Mouse (Mus musculus) embryonic facial prominence, embryonic 13.5 days (tissue): Measurements from ENCODE around the gene Ube4b. TPM values are rescaled to one million over a fixed set of nuclear protein-coding genes. Genes with fewer than 3 reads are reported as not detected.

Experiments
- ATAC-seq: fragments of 200-750 bp; cut with Nextera tagmentation; 2 replicates; pipeline ENCODE4 v1.8.0; 2017; ENCODE audit warnings: low read depth; ENCODE audit not compliant: insufficient number of reproducible peaks, insufficient read depth, low FRiP score, low TSS enrichment
- H3K27ac ChIP-seq: fragments of 300-500 bp; sonication (generic); 2 replicates; pipeline ENCODE4 v1.5.1; 2015; ENCODE audit warnings: moderate library complexity, mild to moderate bottlenecking, inconsistent platforms
- H3K27me3 ChIP-seq: fragments of 300-500 bp; sonication (generic); 2 replicates; pipeline ENCODE4 v1.6.1; 2015; ENCODE audit warnings: mild to moderate bottlenecking, inconsistent platforms
- H3K36me3 ChIP-seq: fragments of 300-500 bp; sonication (generic); 2 replicates; pipeline ENCODE4 v1.6.1; 2015; ENCODE audit warnings: mild to moderate bottlenecking, inconsistent platforms
- H3K4me1 ChIP-seq: fragments of 300-500 bp; sonication (generic); 2 replicates; pipeline ENCODE4 v1.6.1; 2015; ENCODE audit warnings: inconsistent platforms
- H3K4me2 ChIP-seq: fragments of 300-500 bp; sonication (generic); 2 replicates; pipeline ENCODE4 v1.6.1; 2015; ENCODE audit warnings: moderate library complexity, mild to moderate bottlenecking, inconsistent platforms
- H3K4me3 ChIP-seq: fragments of 300-500 bp; sonication (generic); 2 replicates; pipeline ENCODE4 v1.5.1; 2015; ENCODE audit warnings: mild to moderate bottlenecking, inconsistent platforms
- H3K9ac ChIP-seq: fragments of 300-500 bp; sonication (generic); 2 replicates; pipeline ENCODE4 v1.6.1; 2015; ENCODE audit warnings: mild to moderate bottlenecking, inconsistent platforms
- H3K9me3 ChIP-seq: fragments of 300-500 bp; sonication (generic); 2 replicates; pipeline ENCODE4 v1.6.1; 2016; ENCODE audit warnings: inconsistent platforms
- WGBS: fragments of 180-500 bp; shearing (Covaris S2); methylation state at CpG from one replicate; pipeline ENCODE4 v1.1.7; 2015; ENCODE audit warnings: mixed read lengths; 5-methylcytosine and 5-hydroxymethylcytosine counted together
- polyA plus RNA-seq: library from polyadenylated mRNA; unstranded; fragments of >200 nt; fragmentation: Nextera tagmentation; extraction: Ambion mirVana; gene quantifications from 2 replicates; pipeline ENCODE4 v1.2.1, GENCODE M21; 2015

Gene Ube4b
- polyA plus RNA-seq, 1 experiment from 2014 or later: 49.4 TPM

DNA sequence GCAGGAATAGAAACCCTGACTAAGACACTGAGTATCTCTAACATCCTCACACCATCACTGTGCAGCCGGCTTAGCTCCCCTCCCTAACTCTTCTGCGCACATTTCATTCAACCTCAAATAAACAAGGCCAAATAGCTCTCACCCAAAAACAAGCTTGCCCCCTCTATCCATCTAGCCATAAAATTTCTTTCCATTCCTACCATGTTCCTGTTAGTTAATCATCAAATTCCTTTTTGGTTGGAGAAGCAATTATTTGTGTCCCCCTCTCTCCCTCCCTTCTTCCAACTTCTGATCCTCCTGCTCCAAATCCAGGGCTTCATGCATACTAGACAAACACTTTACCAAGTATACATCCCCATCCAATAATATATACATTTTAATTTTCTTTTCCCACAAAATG lies 130.0 kb downstream of the Ube4b start:
- Histone ChIP-seq H3K27me3 (no peaks in the 10 kb centered on the region), H3K27ac (no peak overlapping the region), H3K4me3 (no peak overlapping the region), H3K9me3 (no peaks in the 10 kb centered on the region), H3K36me3 (no peaks in the 10 kb centered on the region; the same call in 1 of the 2 replicates), H3K9ac (no peak overlapping the region), H3K4me1 (peaks cover 15% of the 10 kb centered on the region), H3K4me2 (no peak overlapping the region)
- no peak for ATAC-seq
- 91% methylated on average over 2 of the region's 2 CpGs for WGBS

DNA sequence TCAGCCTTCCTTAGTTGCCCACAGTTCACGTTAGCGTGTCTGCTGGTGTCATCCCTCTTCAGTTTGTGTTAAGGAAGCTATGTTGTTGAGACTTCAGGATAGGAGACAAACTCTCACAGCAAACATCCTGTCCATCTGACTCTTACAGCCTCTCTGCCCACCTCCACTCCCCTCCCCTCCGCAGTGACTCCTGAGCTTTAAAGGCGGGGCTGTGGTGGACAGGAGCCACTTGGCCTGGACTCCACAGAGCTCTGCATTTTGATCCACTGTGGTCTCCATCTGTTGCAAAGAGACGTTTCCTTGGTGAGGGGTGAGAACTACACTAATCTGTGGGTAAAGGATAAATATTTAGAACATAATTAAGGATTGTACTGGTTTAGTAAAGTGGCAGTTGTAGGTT lies 133.6 kb downstream of the Ube4b start:
- WGBS: 78% methylated on average over 5 of the region's 5 CpGs
- Histone ChIP-seq H3K9ac (no peak overlapping the region), H3K27ac (no peak overlapping the region), H3K27me3 (no peaks in the 10 kb centered on the region), H3K4me1 (peaks cover 13% of the 10 kb centered on the region), H3K9me3 (no peaks in the 10 kb centered on the region), H3K36me3 (peaks cover 18% of the 10 kb centered on the region), H3K4me3 (no peak overlapping the region), H3K4me2 (no peak overlapping the region)
- no peak for ATAC-seq

DNA sequence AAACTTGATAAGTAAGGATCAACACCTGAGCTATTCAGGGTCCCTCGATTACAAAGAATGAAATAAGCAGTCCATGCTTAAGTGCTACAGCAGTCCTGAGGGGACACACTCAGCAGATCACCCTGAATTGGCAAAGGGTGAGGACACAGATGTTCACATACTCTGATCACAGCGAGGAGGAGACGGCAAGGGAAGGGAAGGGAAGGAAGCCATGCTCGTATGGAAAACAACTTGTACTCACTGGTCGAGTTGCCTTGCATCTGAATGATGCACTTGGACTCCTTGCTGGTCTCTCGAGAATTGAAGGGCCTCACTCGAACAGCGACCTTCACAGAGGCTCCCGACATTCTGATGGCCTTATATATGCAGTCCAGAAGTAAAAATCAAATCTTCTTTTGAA lies 135.5 kb downstream of the Ube4b start:
- Histone ChIP-seq H3K9ac (no peak overlapping the region), H3K36me3 (peaks cover 18% of the 10 kb centered on the region), H3K4me1 (peaks cover 13% of the 10 kb centered on the region), H3K27ac (no peak overlapping the region), H3K9me3 (no peaks in the 10 kb centered on the region), H3K4me3 (no peak overlapping the region), H3K4me2 (no peak overlapping the region), H3K27me3 (no peaks in the 10 kb centered on the region)
- 87% methylated on average over 9 of the region's 9 CpGs for WGBS
- no peak for ATAC-seq

DNA sequence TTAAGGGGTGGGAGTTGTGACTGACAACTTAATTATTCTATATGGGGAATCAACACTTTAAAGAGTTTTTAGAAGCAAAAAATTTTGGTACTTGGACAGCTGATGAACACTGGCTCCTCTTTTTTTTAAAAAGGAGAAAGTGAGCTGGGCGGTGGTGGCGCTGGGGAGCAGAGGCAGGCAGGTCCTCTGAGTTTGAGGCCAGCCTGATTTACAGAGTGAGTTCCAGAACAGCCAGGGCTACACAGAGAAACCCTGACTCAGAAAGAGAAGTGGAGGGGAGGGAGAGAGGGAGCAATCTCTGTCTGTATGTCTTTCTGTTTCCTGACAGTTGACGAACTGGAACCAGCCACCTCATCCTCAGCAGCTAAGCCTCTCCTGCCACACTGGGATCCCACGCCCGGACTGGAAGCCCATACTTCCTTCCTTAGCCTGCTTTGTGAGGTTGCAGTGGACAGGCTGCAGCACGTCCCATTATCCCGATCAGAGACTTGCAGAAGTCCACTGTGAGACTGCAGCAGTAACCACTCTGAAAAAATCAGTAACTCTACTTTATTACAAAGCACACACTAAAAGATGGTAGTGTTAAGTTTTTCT lies 136.3 kb downstream of the Ube4b start:
- H3K9ac ChIP-seq: no peak overlapping the region
- H3K4me3 ChIP-seq: no peak overlapping the region
- WGBS: 81% methylated on average over 7 of the region's 7 CpGs
- H3K4me2 ChIP-seq: no peak overlapping the region
- H3K36me3 ChIP-seq: peaks cover 18% of the 10 kb centered on the region
- H3K4me1 ChIP-seq: peaks cover 9% of the 10 kb centered on the region
- no peak for ATAC-seq
- H3K27me3 ChIP-seq: no peaks in the 10 kb centered on the region
- H3K9me3 ChIP-seq: no peaks in the 10 kb centered on the region
- no peak overlapping the region for H3K27ac ChIP-seq

DNA sequence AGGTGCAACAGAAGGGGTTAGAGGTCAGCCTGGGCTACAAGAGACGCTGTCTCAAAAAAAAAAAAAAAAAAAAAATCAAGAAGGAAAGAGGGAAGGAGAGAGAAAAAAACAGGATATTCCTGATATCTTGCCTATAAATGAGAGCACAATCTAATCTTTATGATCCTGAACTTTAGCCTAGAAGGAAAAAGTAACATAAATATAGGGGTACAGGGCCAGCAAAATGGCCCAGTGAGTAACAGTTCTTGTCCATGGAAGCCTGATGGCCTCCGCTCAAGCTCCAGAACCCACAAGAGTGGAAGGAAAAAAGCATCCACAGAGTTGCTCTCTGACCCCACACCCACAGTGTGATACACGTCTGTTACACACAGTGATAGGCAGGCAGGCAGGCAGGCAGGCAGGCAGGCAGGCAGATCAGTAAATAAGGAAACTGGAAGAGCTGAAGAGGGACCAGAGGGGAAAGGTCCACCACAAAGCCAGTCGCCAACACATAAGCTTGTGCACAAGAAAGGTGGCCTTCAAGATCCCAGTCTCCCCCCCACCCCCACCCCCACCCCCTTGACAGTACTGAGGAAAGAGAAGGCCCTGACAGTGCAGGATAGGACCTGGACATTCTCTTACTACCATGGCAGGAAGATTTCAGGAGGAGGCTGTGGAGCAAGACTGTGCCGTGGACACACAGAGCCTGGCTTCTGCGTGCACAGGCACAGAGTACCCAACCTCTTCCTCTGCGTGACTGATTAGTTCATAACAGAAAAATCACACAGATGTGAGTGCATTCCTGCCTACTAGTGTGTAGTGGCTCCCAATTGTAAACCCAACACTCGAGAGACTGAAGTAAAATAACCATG lies 140.0 kb downstream of the Ube4b start:
- Histone ChIP-seq H3K27me3 (no peaks in the 10 kb centered on the region), H3K9ac (no peak overlapping the region), H3K27ac (no peak overlapping the region), H3K4me3 (no peak overlapping the region), H3K4me1 (peaks cover 9% of the 10 kb centered on the region; the same call in 1 of the 2 replicates), H3K4me2 (no peak overlapping the region), H3K9me3 (no peaks in the 10 kb centered on the region), H3K36me3 (peaks cover 18% of the 10 kb centered on the region)
- 78% methylated on average over 8 of the region's 8 CpGs for WGBS
- no peak for ATAC-seq

DNA sequence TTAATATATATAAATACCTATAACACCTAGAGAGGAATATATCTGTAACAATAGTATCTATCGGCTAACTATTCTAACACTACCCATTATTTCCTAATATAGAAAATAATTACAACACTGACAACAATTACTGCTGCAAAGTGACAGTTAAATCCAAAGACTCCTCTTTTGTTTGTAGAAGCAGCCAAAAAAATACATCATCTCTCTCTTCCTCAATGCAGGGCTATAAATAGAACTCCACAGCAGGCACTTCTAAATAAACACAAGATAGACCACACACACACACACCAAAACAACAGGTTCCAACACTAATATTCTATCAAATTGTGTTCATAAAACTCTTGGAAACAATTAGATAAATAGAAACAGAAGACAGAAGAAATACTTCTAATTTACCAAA lies 140.9 kb downstream of the Ube4b start:
- Histone ChIP-seq H3K9me3 (no peaks in the 10 kb centered on the region), H3K4me2 (no peak overlapping the region), H3K27me3 (no peaks in the 10 kb centered on the region), H3K27ac (no peak overlapping the region), H3K9ac (no peak overlapping the region), H3K36me3 (peaks cover 13% of the 10 kb centered on the region), H3K4me1 (peaks cover 9% of the 10 kb centered on the region; the same call in 1 of the 2 replicates), H3K4me3 (no peak overlapping the region)
- no peak for ATAC-seq
- 89% methylated on average over 1 of the region's 1 CpGs for WGBS

DNA sequence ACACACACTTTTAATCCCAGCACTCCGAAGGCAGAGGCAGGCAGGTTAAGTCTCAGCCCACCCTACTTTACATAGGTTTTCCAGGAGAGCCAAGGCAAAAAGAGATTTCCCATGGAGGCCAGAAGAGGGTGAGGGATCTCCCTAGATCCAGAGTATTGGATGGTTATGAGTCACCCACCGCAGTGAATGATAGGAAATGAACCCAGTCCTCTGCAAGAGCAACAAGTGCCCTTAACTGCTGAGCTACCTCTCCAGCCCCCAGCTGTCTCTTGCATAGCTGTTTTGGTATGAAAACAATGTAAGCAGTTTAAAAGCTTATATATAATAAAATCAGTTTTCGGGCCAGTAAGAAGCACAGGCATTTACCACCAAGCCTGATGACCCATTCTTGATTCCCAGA lies 143.5 kb downstream of the Ube4b start:
- no peak overlapping the region for H3K4me2 ChIP-seq
- ATAC-seq: no peak
- H3K4me3 ChIP-seq: no peak overlapping the region
- no peak overlapping the region for H3K9ac ChIP-seq
- H3K9me3 ChIP-seq: no peaks in the 10 kb centered on the region
- H3K36me3 ChIP-seq: no peaks in the 10 kb centered on the region
- no peak overlapping the region for H3K27ac ChIP-seq
- no peaks in the 10 kb centered on the region for H3K27me3 ChIP-seq
- peaks cover 17% of the 10 kb centered on the region; the same call in 1 of the 2 replicates for H3K4me1 ChIP-seq
- WGBS: 90% methylated on average over 3 of the region's 3 CpGs

DNA sequence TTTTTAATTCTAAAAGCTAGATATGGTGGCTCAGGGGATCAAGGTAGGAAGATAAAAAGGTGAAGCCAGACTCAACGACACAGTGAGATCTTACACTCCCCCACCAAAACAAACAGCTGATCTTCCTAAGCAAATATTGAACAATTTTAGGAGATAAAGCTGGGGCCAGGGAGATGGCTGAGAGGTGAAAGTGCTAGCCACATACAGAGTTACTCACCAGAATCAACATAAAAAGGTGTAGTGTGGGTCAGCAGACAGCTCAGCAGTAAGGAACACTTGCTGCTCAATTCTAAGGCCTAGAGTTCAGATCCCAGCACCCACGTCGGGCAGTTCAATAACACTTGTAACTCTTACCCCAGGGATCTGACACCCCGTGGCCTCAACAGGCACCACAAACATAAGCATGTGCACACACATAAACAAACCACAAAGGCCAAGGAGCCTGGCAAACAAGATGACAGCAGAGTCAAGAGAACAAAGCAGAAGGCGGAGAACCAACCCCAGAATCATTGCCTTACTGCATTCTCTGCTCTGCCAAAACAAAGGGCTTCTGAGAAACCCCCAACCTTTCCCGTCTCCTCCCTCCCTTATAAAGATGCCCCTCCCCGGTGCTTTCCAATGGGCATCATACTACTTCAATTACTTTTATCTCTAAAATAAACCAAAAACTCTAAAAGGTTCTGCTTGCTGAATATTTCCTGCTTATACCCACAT lies 144.4 kb downstream of the Ube4b start:
- no peak overlapping the region for H3K27ac ChIP-seq
- no peaks in the 10 kb centered on the region for H3K27me3 ChIP-seq
- H3K9me3 ChIP-seq: no peaks in the 10 kb centered on the region
- H3K4me1 ChIP-seq: peaks cover 22% of the 10 kb centered on the region
- H3K36me3 ChIP-seq: no peaks in the 10 kb centered on the region
- no peak for ATAC-seq
- H3K4me3 ChIP-seq: no peak overlapping the region
- no peak overlapping the region for H3K9ac ChIP-seq
- H3K4me2 ChIP-seq: no peak overlapping the region
- WGBS: 72% methylated on average over 7 of the region's 7 CpGs

Other genes starting within 250 kb of the Ube4b start
- gene Kif1b, start 119.1 kb downstream of the Ube4b start, polyA plus RNA-seq: 42.8 and 53.9 TPM in 2 replicates
- gene Rbp7, start 28.2 kb upstream of the Ube4b start, polyA plus RNA-seq: 0.52 TPM in 1 of 2 replicates, not detected in the other
- gene Tmem274, start 50.6 kb upstream of the Ube4b start, polyA plus RNA-seq: 0.37 TPM in 1 of 2 replicates, not detected in the other
- 9.2 and 10.2 TPM in 2 replicates for gene Nmnat1, start 58.5 kb upstream of the Ube4b start, polyA plus RNA-seq
- gene Lzic, start 58.5 kb upstream of the Ube4b start, polyA plus RNA-seq: 56.5 TPM in 2 replicates
- gene Ctnnbip1, start 91.5 kb upstream of the Ube4b start, polyA plus RNA-seq: 65.4 and 65.6 TPM in 2 replicates
- 21.5 and 51.2 TPM in 2 replicates for gene Clstn1, start 159.7 kb upstream of the Ube4b start, polyA plus RNA-seq